Mouse (Mus musculus) small intestine, adult 2 months (tissue): ENCODE results near the gene Pold1.

Source experiments
- CTCF ChIP-seq: fragments of 200-500 bp; IDR thresholded peaks from 2 replicates; pipeline ENCODE4 v1.5.1; 2012; ENCODE audit warnings: low read depth, mild to moderate bottlenecking, control low read depth, inconsistent platforms, low read length, moderate library complexity, mixed read lengths; ENCODE audit not compliant: insufficient replicate concordance, insufficient read length; ENCODE audit errors: extremely low read depth
- POLR2A ChIP-seq: fragments of 200-500 bp; IDR thresholded peaks from 2 replicates; pipeline ENCODE4 v1.6.1; 2012; ENCODE audit warnings: low read depth, mild to moderate bottlenecking, control low read depth, inconsistent platforms, low read length, moderate library complexity

DNA sequence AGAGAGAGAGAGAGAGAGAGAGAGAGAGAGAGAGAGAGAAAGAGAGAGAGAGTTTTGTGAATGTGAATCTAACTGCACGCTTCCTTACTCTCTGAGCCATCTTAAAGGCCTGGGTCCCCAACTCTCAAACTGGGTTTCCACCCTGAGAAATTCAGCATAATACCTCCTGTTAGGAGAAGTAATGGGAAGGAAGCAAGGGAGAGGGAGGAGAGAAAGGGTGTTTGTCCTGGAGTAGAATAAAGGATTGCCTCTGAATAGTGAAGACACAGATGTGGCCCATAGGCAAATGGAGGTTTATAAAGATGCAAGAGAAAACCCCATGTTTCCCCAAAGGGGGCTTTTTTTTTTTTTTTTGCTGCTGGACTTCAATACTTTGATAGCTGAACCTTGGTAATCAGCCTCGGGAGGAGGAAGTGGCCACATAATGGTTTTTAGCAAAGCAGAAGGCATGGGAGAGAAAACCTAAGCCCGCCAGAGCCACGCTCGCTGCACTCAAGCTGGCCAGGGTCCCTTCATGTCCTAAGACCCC, 24.4 kb upstream of the Pold1 start:
- TF ChIP-seq CTCF = no peak
- no peak for TF ChIP-seq POLR2A
